Comparison of ENCODE assay signal across 24 mouse cellular contexts in the genomic region with DNA sequence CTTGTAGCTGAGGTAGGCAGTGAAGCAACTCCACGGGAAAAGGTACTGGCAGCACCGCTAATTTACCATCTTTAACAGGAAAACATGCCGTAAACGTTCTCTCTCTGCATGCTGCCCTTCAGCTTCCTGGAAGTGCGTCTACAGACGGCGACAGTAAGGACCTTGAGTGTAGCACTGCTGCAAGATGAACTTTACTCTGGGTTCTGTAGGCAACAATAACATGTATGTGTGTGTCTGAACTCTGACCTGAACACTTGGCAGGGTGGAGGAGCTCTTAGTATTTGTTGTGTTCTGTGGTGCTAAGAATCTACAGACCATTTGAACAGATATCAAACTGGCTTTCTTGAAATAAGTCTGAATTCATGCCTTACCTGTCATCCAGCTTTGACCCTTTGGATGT.
A peak's percentile ranks its signal among the peaks of the same experiment; 100 is the strongest.
DNase-seq lines count a peak whose midpoint lies in the region; ATAC-seq and TF ChIP-seq lines count a peak whose summit lies in the region.
"Had no signal": no experiment of that assay in that cellular context is flagged by ENCODE, and none has a peak within 500 bp of the region (broad histone marks: within the 10 kb centered on the region; RNA-seq: fewer than 3 reads in every experiment).

No protein-coding gene starts in this region.

- H3K4me2 ChIP-seq in liver, embryonic 12.5 days = no peak overlapping the region
- H3K4me2 ChIP-seq in intestine, embryonic 15.5 days (replicated peaks) = no peak overlapping the region
- H3K4me2 ChIP-seq: embryonic facial prominence, embryonic 12.5 days; embryonic facial prominence, embryonic 15.5 days; heart, embryonic 12.5 days; heart, embryonic 15.5 days; hindbrain, embryonic 13.5 days had no signal

- H3K27me3 ChIP-seq in liver, adult 2 months (ENCODE audit: control insufficient read depth, insufficient read depth, low read length) = no peaks in the 10 kb centered on the region
- no peaks in the 10 kb centered on the region for H3K27me3 ChIP-seq in liver, embryonic 12.5 days (replicated peaks)
- H3K27me3 ChIP-seq in intestine, embryonic 15.5 days (replicated peaks) = no peaks in the 10 kb centered on the region
- H3K27me3 ChIP-seq: embryonic facial prominence, embryonic 12.5 days; embryonic facial prominence, embryonic 15.5 days; heart, embryonic 12.5 days; heart, embryonic 15.5 days; hindbrain, embryonic 13.5 days had no signal

- H3K9me3 ChIP-seq in liver, embryonic 12.5 days (replicated peaks) = no peaks in the 10 kb centered on the region
- H3K9me3 ChIP-seq in intestine, embryonic 15.5 days = no peaks in the 10 kb centered on the region
- H3K9me3 ChIP-seq: embryonic facial prominence, embryonic 12.5 days; embryonic facial prominence, embryonic 15.5 days; heart, embryonic 12.5 days; heart, embryonic 15.5 days; hindbrain, embryonic 10.5 days; hindbrain, embryonic 13.5 days had no signal

- no peak for TF ChIP-seq POLR2A in liver, adult 2 months (IDR thresholded peaks at IDR 0.05; ENCODE audit: extremely low read depth, insufficient read depth, low read length)

- ATAC-seq in liver, embryonic 12.5 days = no peak
- ATAC-seq in intestine, embryonic 15.5 days = peak; percentile 55
- ATAC-seq: activated CD4-positive, CD25-positive, alpha-beta regulatory T cell, adult 4 months; forebrain, embryonic 14.5 days; forebrain, postnatal 0 days; hindbrain, embryonic 16.5 days had no signal

- peak; percentile 89 for DNase-seq in liver, adult 2 months (ENCODE audit: extremely low read depth, low read depth, low spot score)
- DNase-seq in large intestine, adult 2 months (ENCODE audit: low read depth, low spot score) = peak; percentile 6
- DNase-seq in frontal cortex, postnatal 10 days (ENCODE audit: low spot score in 2 of 2) = no peak
- DNase-seq in layer of hippocampus, postnatal 25 days (ENCODE audit: extremely low spot score in 1 of 2, low spot score in 1 of 2) = no peak
- DNase-seq: adrenal gland, postnatal 10 days; cerebellum, adult 18-20 months; cerebellum, adult 9-10 months; cerebellum, postnatal 14 days; forebrain, postnatal 0 days; gastrocnemius, postnatal 25 days; heart, adult 18-20 months; heart, postnatal 10 days; heart, postnatal 36 days had no signal

- 15% methylated on average over 7 of the region's 7 CpGs for WGBS in liver, adult 2 months
- 76% methylated on average over 7 of the region's 7 CpGs for WGBS in liver, embryonic 12.5 days (ENCODE audit: insufficient replicate concordance)
- WGBS in intestine, embryonic 15.5 days = 73% methylated on average over 7 of the region's 7 CpGs
- WGBS in large intestine, adult 2 months = 48% methylated on average over 7 of the region's 7 CpGs

- H3K9ac ChIP-seq in liver, adult 2 months (ENCODE audit: low read depth, low read length) = 0 out of 2 replicates have a peak overlapping the region, but pooled peaks have one; percentile 2
- no peak overlapping the region for H3K9ac ChIP-seq in liver, embryonic 12.5 days
- H3K9ac ChIP-seq in intestine, embryonic 15.5 days = no peak overlapping the region
- H3K9ac ChIP-seq: embryonic facial prominence, embryonic 12.5 days; embryonic facial prominence, embryonic 15.5 days; forebrain, postnatal 0 days; heart, embryonic 12.5 days; heart, embryonic 15.5 days; hindbrain, embryonic 13.5 days had no signal

- no peak overlapping the region for H3K4me3 ChIP-seq in liver, adult 2 months (ENCODE audit: insufficient read depth, low read depth, low read length)
- H3K4me3 ChIP-seq in liver, embryonic 12.5 days = no peak overlapping the region
- no peak overlapping the region for H3K4me3 ChIP-seq in intestine, embryonic 15.5 days (replicated peaks)
- H3K4me3 ChIP-seq: embryonic facial prominence, embryonic 12.5 days; embryonic facial prominence, embryonic 15.5 days; heart, embryonic 12.5 days; heart, embryonic 15.5 days; hindbrain, embryonic 10.5 days; hindbrain, embryonic 13.5 days had no signal

- peak overlapping the region; percentile 77 for H3K27ac ChIP-seq in liver, adult 2 months (replicated peaks; ENCODE audit: insufficient read depth, low read depth, low read length)
- no peak overlapping the region for H3K27ac ChIP-seq in liver, embryonic 12.5 days
- H3K27ac ChIP-seq in intestine, embryonic 15.5 days = no peak overlapping the region
- H3K27ac ChIP-seq: embryonic facial prominence, embryonic 12.5 days; embryonic facial prominence, embryonic 15.5 days; heart, embryonic 15.5 days; hindbrain, embryonic 10.5 days; hindbrain, embryonic 13.5 days had no signal

- H3K36me3 ChIP-seq in liver, adult 2 months (ENCODE audit: control insufficient read depth, insufficient read depth, low read length) = no peaks in the 10 kb centered on the region
- no peaks in the 10 kb centered on the region for H3K36me3 ChIP-seq in liver, embryonic 12.5 days
- H3K36me3 ChIP-seq in intestine, embryonic 15.5 days = no peaks in the 10 kb centered on the region
- H3K36me3 ChIP-seq: embryonic facial prominence, embryonic 12.5 days; embryonic facial prominence, embryonic 15.5 days; heart, embryonic 12.5 days; heart, embryonic 15.5 days; hindbrain, embryonic 10.5 days; hindbrain, embryonic 13.5 days had no signal

- TF ChIP-seq CTCF in liver, adult 2 months (IDR thresholded peaks at IDR 0.05; ENCODE audit: low read depth, low read length) = no peak

- H3K79me2 ChIP-seq in liver, adult 2 months (ENCODE audit: control insufficient read depth, insufficient read depth, low read length) = no peaks in the 10 kb centered on the region

- H3K4me1 ChIP-seq in liver, adult 2 months (ENCODE audit: control insufficient read depth, insufficient read depth, low read length) = peaks cover 10% of the 10 kb centered on the region
- no peaks in the 10 kb centered on the region for H3K4me1 ChIP-seq in liver, embryonic 12.5 days
- H3K4me1 ChIP-seq in intestine, embryonic 15.5 days (replicated peaks) = no peaks in the 10 kb centered on the region
- H3K4me1 ChIP-seq: embryonic facial prominence, embryonic 12.5 days; embryonic facial prominence, embryonic 15.5 days; heart, embryonic 12.5 days; heart, embryonic 15.5 days; hindbrain, embryonic 10.5 days; hindbrain, embryonic 13.5 days had no signal

Comparison
In these comparisons a context has a peak if more than half of its experiments do, and no peak if none do; other contexts are left out.
1. DNase-seq: peak in liver, adult 2 months (single experiment) and large intestine, adult 2 months (single experiment); none in frontal cortex, postnatal 10 days (0 of 2) and layer of hippocampus, postnatal 25 days (0 of 2).